Mouse (Mus musculus) cerebellum, adult 2 months (tissue): ENCODE measurements at regions not wholly inside any gene's neighbourhood (a gene's known extent, or its start where the extent isn't known, plus 50 kb on each side); places are given as distances from the start of the nearest gene placed in this dataset.

ENCODE experiments used
- CTCF ChIP-seq: fragments of 200-500 bp; IDR thresholded peaks from 2 replicates; pipeline ENCODE4 v1.5.1; 2011; ENCODE audit warnings: low read depth, mild to moderate bottlenecking, control low read depth, low read length, moderate library complexity, borderline replicate concordance; ENCODE audit not compliant: insufficient read depth
- POLR2A ChIP-seq: fragments of 200-500 bp; IDR thresholded peaks from 2 replicates; pipeline ENCODE4 v1.6.1; 2011; ENCODE audit warnings: low read length, control low read depth, borderline replicate concordance; ENCODE audit not compliant: insufficient read depth

DNA sequence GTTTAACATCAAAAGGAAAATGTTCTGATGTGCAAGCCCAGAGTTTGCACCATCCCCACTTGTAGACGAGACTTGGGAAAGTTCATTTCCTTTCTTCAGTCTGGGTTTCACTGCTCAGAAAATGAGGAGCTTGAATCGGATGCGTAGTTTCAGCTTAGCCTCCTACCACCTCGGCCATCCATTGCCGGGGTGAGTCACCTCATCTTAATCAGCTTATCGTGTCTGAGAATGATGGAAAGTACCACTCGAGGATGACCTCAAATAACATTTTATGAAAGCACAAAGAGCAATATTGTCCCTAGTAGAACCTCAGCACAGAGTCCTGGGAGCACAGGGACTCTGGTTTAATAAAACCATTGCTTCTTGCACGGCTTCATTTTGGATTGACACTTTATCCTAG, 1700.1 kb upstream of the Gm6569 start:
- TF ChIP-seq POLR2A (no peak), CTCF (no peak)
